Mouse (Mus musculus): ENCODE measurements around the gene Anxa10. TPM values are rescaled to one million over a fixed set of nuclear protein-coding genes. Genes with fewer than 3 reads are reported as not detected.

Gene Anxa10
- not detected for total RNA-seq (2021)
- long read RNA-seq, experiment 1, result 0 reads
- long read RNA-seq, experiment 2, result 0 reads

DNA sequence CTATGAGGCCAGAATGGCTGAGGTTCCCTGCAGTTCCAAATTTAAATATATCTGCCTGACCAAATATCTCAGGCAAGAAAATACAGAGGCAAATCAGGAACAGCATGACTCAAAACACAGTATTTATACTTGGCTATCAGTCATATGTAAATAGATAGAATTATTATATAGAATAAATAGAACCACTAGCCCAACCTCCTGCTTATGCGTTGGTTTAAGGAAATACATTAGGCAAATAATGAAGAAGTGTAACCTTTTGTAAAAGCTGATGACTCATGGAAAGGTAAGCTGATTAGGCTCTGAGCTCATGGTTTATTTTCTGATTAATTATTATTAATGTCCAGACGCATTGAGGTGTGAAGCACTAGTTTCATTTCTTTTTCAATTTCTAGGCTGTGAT is at the start of gene Anxa10:
Gene Anxa10 (minus strand): TSS at position 53 of the 400 bp plus-strand sequence.
- DNase-seq (ENCODE audit: low spot score in 2 of 2), result no peak

DNA sequence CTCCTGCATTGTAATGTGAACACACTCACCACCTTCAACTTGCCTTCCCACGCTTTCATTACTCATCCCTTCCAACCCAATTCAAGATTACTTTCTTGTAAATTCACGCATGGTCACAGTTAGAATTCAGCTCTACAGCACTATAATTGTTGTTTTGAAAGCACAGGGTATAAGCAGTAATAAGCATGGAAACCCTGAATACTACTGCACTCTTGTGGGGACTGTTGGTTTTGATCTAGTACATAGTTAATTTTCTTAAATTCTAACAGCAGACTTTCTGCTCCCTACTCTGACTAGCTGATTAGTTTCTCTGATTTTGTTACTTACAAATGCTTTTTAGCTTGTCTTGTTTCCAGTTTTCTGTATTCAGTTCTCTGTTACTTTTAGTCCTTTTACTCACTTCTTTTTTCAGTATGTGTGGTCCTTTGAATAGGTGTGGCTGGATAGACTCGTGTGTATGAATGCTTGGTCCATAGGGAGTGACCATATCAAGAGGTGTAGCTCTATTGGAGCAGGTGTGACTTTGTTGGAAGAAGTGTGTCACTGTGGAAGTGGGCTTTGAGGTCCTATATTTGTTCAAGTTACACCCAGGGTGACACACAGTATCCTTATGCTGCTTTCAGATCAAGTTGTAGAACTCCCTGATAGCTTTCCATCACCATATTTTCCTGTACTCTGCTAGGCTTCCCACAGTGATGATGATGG is 9.9 kb upstream of the Anxa10 start:
- no peak for DNase-seq (ENCODE audit: low spot score in 2 of 2)

DNA sequence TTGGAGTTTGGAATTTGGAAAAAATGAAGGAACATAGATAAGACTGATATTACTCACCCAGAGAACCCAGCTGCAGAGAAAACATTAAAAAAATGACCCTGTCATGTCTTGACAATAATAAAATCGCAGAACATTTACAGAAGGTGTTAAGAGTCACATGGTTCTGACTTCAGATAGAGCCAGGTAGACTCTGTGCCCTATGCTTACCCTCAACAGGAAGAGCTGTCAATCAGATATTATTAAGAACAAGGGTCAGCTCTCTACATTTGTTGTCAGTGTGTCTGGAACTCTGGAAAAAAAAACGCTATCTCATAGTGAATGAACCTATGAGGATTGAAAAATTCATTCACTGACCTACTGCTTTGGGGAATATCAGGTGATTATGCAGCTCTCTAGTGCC is 25.7 kb downstream of the Anxa10 start:
- DNase-seq (ENCODE audit: low spot score in 2 of 2), result no peak

DNA sequence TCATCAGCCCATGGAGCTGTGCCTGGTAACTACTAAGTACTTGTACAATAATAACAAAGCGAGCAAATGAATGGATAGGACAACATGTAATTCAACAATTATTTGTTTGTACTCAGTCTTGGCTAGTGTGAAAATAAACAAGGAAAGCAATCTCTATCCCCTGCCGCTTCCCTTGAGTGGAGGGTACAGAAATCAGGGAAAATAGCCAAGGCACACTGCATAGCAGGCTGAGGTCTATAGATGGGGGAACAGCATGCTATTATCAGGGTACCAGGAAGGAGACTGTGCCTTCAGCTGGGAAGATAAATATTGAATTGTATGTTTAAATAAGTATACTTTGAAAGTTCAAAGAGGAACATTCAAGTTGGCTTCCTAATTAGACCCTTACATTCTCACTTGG is 41.1 kb downstream of the Anxa10 start:
- no peak for DNase-seq (ENCODE audit: low spot score in 2 of 2)

DNA sequence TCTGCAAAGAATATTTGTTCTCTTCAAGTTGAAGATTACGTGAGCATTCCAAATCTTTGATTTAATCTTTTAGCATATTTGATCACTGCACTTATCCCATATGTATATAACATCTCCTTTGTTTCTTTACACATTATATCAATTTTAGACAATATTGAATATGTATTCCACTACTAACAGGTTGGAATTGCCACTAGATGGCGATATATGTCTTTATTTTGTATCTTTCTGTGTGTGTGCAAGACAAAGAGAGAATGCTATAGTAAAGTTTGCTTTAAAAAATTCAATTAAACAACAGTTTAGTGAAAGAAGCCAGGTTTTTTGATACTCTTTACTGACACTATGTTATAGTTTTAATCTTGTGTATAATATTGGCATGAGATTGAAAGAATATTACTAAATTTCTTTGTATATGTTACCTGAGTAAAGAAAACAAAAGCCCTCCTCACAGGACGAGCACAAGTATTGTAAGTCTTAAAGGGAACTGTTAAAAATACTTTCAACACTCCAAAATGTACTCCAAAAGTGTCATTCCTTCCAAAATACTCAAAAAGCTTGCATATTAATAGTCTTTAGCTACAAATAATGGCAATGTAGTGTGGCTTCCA is 42.7 kb downstream of the Anxa10 start:
- no peak for DNase-seq (ENCODE audit: low spot score in 2 of 2)

DNA sequence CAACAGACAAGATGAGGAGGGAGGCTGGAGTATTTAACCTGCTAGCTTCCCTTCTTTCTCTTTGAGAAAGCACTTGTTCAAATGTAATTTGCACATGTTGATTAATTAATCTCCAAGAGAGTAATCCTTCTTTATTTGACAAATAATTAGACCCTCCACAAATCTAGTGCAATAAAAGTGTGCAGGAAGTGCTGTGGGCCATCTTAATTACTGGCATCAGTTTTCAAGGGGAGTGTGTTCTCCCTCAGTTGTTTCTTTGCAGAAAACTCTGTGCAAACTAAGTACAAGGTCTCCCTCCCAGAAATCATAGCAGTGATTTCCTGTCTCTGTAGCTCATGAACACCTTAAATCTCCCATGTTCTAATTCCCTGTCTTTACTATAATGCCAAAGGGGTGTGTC is 54.6 kb downstream of the Anxa10 start:
- no peak for DNase-seq (ENCODE audit: low spot score in 2 of 2)

DNA sequence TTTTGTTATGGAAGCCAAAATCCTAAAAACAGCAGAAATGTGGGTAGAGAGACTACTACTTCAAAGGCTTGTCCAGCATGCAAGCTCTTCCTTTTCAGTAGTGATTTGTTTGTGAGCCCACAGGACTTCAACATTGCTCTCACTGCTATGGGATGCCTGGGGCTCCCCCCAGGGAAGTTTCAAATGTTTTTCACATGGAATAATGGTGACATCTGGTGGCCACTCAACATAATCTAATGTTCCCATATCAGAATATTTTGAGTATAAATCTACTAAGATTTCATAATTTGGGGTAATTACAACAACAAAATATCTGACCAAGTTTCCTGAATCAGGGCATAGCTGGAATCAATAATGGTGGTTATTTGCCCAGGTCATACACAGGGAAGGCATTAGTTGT is 62.6 kb downstream of the Anxa10 start:
- no peak for DNase-seq (ENCODE audit: low spot score in 2 of 2)

DNA sequence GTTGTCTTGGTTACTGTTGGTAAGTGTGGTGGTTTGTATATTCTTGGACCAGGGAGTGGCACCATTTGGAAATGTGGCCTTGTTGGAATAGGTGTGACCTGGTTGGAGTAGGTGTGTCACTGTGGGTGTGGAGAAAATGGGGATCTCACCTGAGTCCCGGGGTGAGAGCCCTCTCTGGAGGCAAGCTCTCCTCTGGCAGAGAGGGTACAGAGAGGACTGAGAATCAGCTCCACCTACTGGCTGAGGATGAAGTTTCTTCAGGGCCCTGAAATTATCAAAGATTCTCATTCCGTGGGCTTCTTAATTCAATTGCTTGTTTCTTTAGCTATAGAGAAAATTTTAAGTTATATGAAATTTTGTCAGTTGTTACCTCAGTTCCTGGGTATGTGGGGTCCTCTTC is 76.1 kb downstream of the Anxa10 start:
- no peak for DNase-seq (ENCODE audit: low spot score in 2 of 2)

DNA sequence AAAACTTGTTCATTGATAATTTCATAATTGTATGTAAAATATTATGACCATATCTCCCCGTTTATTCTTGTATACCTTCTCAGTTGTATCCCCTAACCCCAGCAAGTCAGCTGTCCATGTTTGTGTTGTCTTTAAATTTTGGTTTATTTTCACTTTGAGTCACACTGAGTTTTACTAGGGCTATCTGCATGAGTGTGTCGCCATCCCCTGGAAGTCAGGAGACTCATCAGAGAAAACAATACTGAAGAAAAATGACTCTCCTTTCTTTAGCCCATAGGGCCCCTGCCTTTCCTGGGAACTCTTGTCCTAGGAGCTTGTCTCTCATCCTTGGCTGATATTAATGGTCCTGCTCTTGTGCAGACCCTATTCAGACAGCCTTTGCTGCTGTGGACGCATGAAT is 88.6 kb downstream of the Anxa10 start:
- DNase-seq (ENCODE audit: low spot score in 2 of 2), result no peak

DNA sequence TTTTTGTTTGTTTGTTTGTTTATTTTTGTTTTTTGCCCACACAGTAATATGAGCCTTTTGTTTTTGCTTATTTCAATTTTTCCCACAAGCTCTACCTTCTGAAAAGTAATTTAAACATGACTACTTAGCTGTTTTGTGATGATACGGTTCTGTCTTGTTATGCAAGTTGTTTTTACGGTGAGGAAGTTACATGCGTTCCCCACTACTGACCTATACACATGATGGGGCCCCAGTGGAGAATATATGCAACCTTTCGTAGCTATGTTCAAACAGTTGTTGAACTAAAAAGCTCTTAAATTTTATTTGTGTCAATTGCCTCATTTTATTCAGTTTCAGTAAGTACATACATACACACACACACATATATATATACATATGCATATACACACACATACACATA is 108.4 kb downstream of the Anxa10 start:
- no peak for DNase-seq (ENCODE audit: low spot score in 2 of 2)

DNA sequence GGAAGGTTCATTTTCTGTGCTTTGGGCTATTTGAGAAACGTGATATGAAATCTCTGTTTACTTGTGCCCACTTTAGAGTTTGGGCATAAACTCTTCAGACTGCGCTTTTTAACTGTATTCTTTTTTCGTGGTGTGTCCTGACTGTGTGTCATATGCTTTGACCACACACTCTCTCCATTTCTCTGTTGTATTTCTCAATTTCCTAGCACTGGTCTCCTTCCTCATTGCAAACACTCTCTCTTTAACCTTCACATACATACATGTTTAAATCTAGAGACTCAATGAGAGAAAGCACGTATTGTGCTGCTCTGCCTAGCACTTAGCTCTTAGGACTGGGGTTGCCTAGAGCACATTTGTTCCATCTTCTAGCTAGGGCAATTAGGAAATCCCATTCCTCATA is 108.8 kb downstream of the Anxa10 start:
- DNase-seq (ENCODE audit: low spot score in 2 of 2), result no peak

Other genes with a start within 250 kb of the Anxa10 start
- gene Palld, start 220.5 kb downstream of the Anxa10 start, total RNA-seq (2021), result 100 to 1,000 TPM; 151 to 156 TPM
- gene Ddx60, start 195.1 kb downstream of the Anxa10 start, total RNA-seq (2021), result 1 to 10 TPM; 1.6 to 2.1 TPM

All from gastrocnemius, postnatal 4 days (tissue).